In genomic region chr17:50091829-50092228, GRCm38 (mm10) we compare ENCODE assay signal across 11 mouse cellular contexts.
"Had no signal": no experiment of that assay in that cellular context is flagged by ENCODE, and none has a peak within 500 bp of the region (broad histone marks: within the 10 kb centered on the region; RNA-seq: fewer than 3 reads in every experiment).

No protein-coding gene starts in this region.

- H3K4me3 ChIP-seq: limb, embryonic 13.5 days; megakaryocyte, embryonic 14.5 days; midbrain, embryonic 12.5 days; neural tube, embryonic 15.5 days had no signal

- H3K4me2 ChIP-seq: limb, embryonic 13.5 days; midbrain, embryonic 12.5 days; neural tube, embryonic 15.5 days had no signal

- DNase-seq: kidney, postnatal 10 days; left cerebral cortex, postnatal 4 days; lung, postnatal 4 days; right cerebral cortex, adult 18-20 months; thymus, adult 18-20 months; thymus, postnatal 14 days had no signal

- H3K27ac ChIP-seq: limb, embryonic 13.5 days; liver, embryonic 14.5 days; midbrain, embryonic 12.5 days; neural tube, embryonic 15.5 days had no signal

- H3K9me3 ChIP-seq: limb, embryonic 13.5 days; megakaryocyte, embryonic 14.5 days; midbrain, embryonic 12.5 days; neural tube, embryonic 15.5 days had no signal

- H3K27me3 ChIP-seq: limb, embryonic 13.5 days; midbrain, embryonic 12.5 days; neural tube, embryonic 15.5 days had no signal

- H3K9ac ChIP-seq: limb, embryonic 13.5 days; liver, embryonic 14.5 days; midbrain, embryonic 12.5 days; neural tube, embryonic 15.5 days had no signal

- H3K4me1 ChIP-seq: megakaryocyte, embryonic 14.5 days had no signal

- H3K36me3 ChIP-seq: limb, embryonic 13.5 days; midbrain, embryonic 12.5 days; neural tube, embryonic 15.5 days had no signal
